Mouse (Mus musculus): Measurements from ENCODE around the gene Stx1a. TPM values are rescaled to one million over a fixed set of nuclear protein-coding genes. Genes with fewer than 3 reads are reported as not detected.

The Stx1a gene
- polyA plus RNA-seq, 1 experiment, result 4.1 TPM

- 61% methylated on average over 10 of the region's 10 CpGs for WGBS
- no peak overlapping the region for H3K4me3 ChIP-seq (ENCODE audit: insufficient read depth, low read depth, low read length)
- TF ChIP-seq CTCF (conservative IDR thresholded peaks at IDR 0.05; ENCODE audit: insufficient read depth, insufficient read length, low read depth, low read length) (no peak), POLR2A (IDR thresholded peaks at IDR 0.05; ENCODE audit: low read depth, low read length) (no peak)
- H3K4me1 ChIP-seq (ENCODE audit: control insufficient read depth, insufficient read depth, low read length), result peaks cover 6% of the 10 kb centered on the region; the same call in 1 of the 2 replicates
- H3K27ac ChIP-seq (ENCODE audit: insufficient read depth, low read depth, low read length), result no peak overlapping the region
- H3K36me3 ChIP-seq (ENCODE audit: control insufficient read depth, insufficient read depth, low read length), result no peaks in the 10 kb centered on the region
- DNase-seq, result peak; percentile 56
- H3K27me3 ChIP-seq (replicated peaks; ENCODE audit: control insufficient read depth, insufficient read depth, low read length), result no peaks in the 10 kb centered on the region
These were observed 42.1 kb upstream of the Stx1a start for GRCm38 (mm10) chr5:134981149-134981548.

- Histone ChIP-seq H3K27ac (ENCODE audit: insufficient read depth, low read depth, low read length) (no peak overlapping the region), H3K27me3 (replicated peaks; ENCODE audit: control insufficient read depth, insufficient read depth, low read length) (no peaks in the 10 kb centered on the region), H3K36me3 (ENCODE audit: control insufficient read depth, insufficient read depth, low read length) (no peaks in the 10 kb centered on the region), H3K4me3 (ENCODE audit: insufficient read depth, low read depth, low read length) (no peak overlapping the region), H3K4me1 (ENCODE audit: control insufficient read depth, insufficient read depth, low read length) (peaks cover 6% of the 10 kb centered on the region; the same call in 1 of the 2 replicates)
- WGBS, result 94% methylated on average over 1 of the region's 1 CpGs
- TF ChIP-seq CTCF (conservative IDR thresholded peaks at IDR 0.05; ENCODE audit: insufficient read depth, insufficient read length, low read depth, low read length), result no peak
- no peak for TF ChIP-seq POLR2A (IDR thresholded peaks at IDR 0.05; ENCODE audit: low read depth, low read length)
- DNase-seq, result peak; percentile 41
These were observed 40.2 kb upstream of the Stx1a start for GRCm38 (mm10) chr5:134983111-134983510.

GRCm38 (mm10) chr5:134983771-134984170, 39.5 kb upstream of the Stx1a start:
- H3K27ac ChIP-seq (ENCODE audit: insufficient read depth, low read depth, low read length), result no peak overlapping the region; the same call in 1 of the 2 replicates
- H3K36me3 ChIP-seq (ENCODE audit: control insufficient read depth, insufficient read depth, low read length), result no peaks in the 10 kb centered on the region
- DNase-seq, result no peak
- 26% methylated on average over 3 of the region's 3 CpGs for WGBS
- H3K27me3 ChIP-seq (replicated peaks; ENCODE audit: control insufficient read depth, insufficient read depth, low read length), result no peaks in the 10 kb centered on the region
- H3K4me3 ChIP-seq (ENCODE audit: insufficient read depth, low read depth, low read length), result no peak overlapping the region
- H3K4me1 ChIP-seq (ENCODE audit: control insufficient read depth, insufficient read depth, low read length), result peaks cover 6% of the 10 kb centered on the region; the same call in 1 of the 2 replicates
- no peak for TF ChIP-seq POLR2A (IDR thresholded peaks at IDR 0.05; ENCODE audit: low read depth, low read length)
- no peak for TF ChIP-seq CTCF (conservative IDR thresholded peaks at IDR 0.05; ENCODE audit: insufficient read depth, insufficient read length, low read depth, low read length)

- Histone ChIP-seq H3K27ac (ENCODE audit: insufficient read depth, low read depth, low read length) (peak within 1 kb of the TSS; percentile 59), H3K36me3 (ENCODE audit: control insufficient read depth, insufficient read depth, low read length) (no peaks in the 10 kb centered on the region), H3K4me3 (ENCODE audit: insufficient read depth, low read depth, low read length) (peak within 1 kb of the TSS; percentile 52), H3K27me3 (replicated peaks; ENCODE audit: control insufficient read depth, insufficient read depth, low read length) (no peaks in the 10 kb centered on the region), H3K4me1 (ENCODE audit: control insufficient read depth, insufficient read depth, low read length) (peaks cover 6% of the 10 kb centered on the region; the same call in 1 of the 2 replicates)
- DNase-seq, result peak; percentile 87
- WGBS, result 2% methylated on average over 25 of the region's 25 CpGs
- TF ChIP-seq POLR2A (IDR thresholded peaks at IDR 0.05; ENCODE audit: low read depth, low read length) (peak; percentile 75), CTCF (conservative IDR thresholded peaks at IDR 0.05; ENCODE audit: insufficient read depth, insufficient read length, low read depth, low read length) (no peak)
These were observed 37.5 kb upstream of the Stx1a start, which contains the start of gene Cldn3 for GRCm38 (mm10) chr5:134985633-134986297. TSS of gene Cldn3 (plus strand) at chr5:134986214.

GRCm38 (mm10) chr5:134986298-134987268, 36.7 kb upstream of the Stx1a start:
- H3K36me3 ChIP-seq (ENCODE audit: control insufficient read depth, insufficient read depth, low read length), result no peaks in the 10 kb centered on the region
- H3K27me3 ChIP-seq (replicated peaks; ENCODE audit: control insufficient read depth, insufficient read depth, low read length), result no peaks in the 10 kb centered on the region
- H3K4me3 ChIP-seq (ENCODE audit: insufficient read depth, low read depth, low read length), result peak overlapping the region; percentile 52
- peaks cover 6% of the 10 kb centered on the region; the same call in 1 of the 2 replicates for H3K4me1 ChIP-seq (ENCODE audit: control insufficient read depth, insufficient read depth, low read length)
- peak; percentile 29 for DNase-seq
- peak overlapping the region; percentile 51 for H3K27ac ChIP-seq (ENCODE audit: insufficient read depth, low read depth, low read length)
- no peak for TF ChIP-seq CTCF (conservative IDR thresholded peaks at IDR 0.05; ENCODE audit: insufficient read depth, insufficient read length, low read depth, low read length)
- TF ChIP-seq POLR2A (IDR thresholded peaks at IDR 0.05; ENCODE audit: low read depth, low read length), result no peak
- 4% methylated on average over 79 of the region's 79 CpGs for WGBS

GRCm38 (mm10) chr5:134989166-134989565, 34.1 kb upstream of the Stx1a start:
- TF ChIP-seq CTCF (conservative IDR thresholded peaks at IDR 0.05; ENCODE audit: insufficient read depth, insufficient read length, low read depth, low read length), result no peak
- no peak overlapping the region for H3K4me3 ChIP-seq (ENCODE audit: insufficient read depth, low read depth, low read length)
- peaks cover 6% of the 10 kb centered on the region; the same call in 1 of the 2 replicates for H3K4me1 ChIP-seq (ENCODE audit: control insufficient read depth, insufficient read depth, low read length)
- no peaks in the 10 kb centered on the region for H3K27me3 ChIP-seq (replicated peaks; ENCODE audit: control insufficient read depth, insufficient read depth, low read length)
- H3K36me3 ChIP-seq (ENCODE audit: control insufficient read depth, insufficient read depth, low read length), result no peaks in the 10 kb centered on the region
- WGBS, result 52% methylated on average over 11 of the region's 11 CpGs
- DNase-seq, result no peak
- H3K27ac ChIP-seq (ENCODE audit: insufficient read depth, low read depth, low read length), result no peak overlapping the region
